Mouse (Mus musculus): ENCODE results near the gene Abhd17c.
A peak's percentile ranks its signal among the peaks of the same experiment; 100 is the strongest.

Gene Abhd17c

GRCm38 (mm10) chr7:84077257-84078013 is 74.3 kb downstream of the Abhd17c start:
- DNase-seq (ENCODE audit: low read depth, low spot score): no peak

GRCm38 (mm10) chr7:84074266-84074665 is 77.4 kb downstream of the Abhd17c start:
- DNase-seq (ENCODE audit: low read depth, low spot score): no peak

- DNase-seq (ENCODE audit: low read depth, low spot score): no peak
These were observed 77.8 kb downstream of the Abhd17c start for GRCm38 (mm10) chr7:84073856-84074255.

GRCm38 (mm10) chr7:84068931-84069330 is 82.8 kb downstream of the Abhd17c start:
- DNase-seq (ENCODE audit: low read depth, low spot score): peak; percentile 17

GRCm38 (mm10) chr7:84059799-84060198 is 91.9 kb downstream of the Abhd17c start:
- no peak for DNase-seq (ENCODE audit: low read depth, low spot score)
